Mouse (Mus musculus): ENCODE results near the gene Tmem104. TPM values are rescaled to one million over a fixed set of nuclear protein-coding genes. Genes with fewer than 3 reads are reported as not detected.
A peak's percentile ranks its signal among the peaks of the same experiment; 100 is the strongest.

Tmem104 gene
- polyA plus RNA-seq, 1 experiment from 2014 or later = 10.3 TPM

GRCm38 (mm10) chr11:115262954-115263353, 75.7 kb downstream of the Tmem104 start:
- H3K4me2 ChIP-seq (replicated peaks) = no peak overlapping the region
- H3K36me3 ChIP-seq = peaks cover 3% of the 10 kb centered on the region
- WGBS = 82% methylated on average over 11 of the region's 11 CpGs
- no peak overlapping the region for H3K9ac ChIP-seq (replicated peaks)
- H3K4me3 ChIP-seq (replicated peaks) = no peak overlapping the region
- H3K4me1 ChIP-seq (replicated peaks) = peaks cover 29% of the 10 kb centered on the region
- H3K27me3 ChIP-seq = peaks cover 99% of the 10 kb centered on the region
- no peak for ATAC-seq
- H3K27ac ChIP-seq = no peak overlapping the region
- no peaks in the 10 kb centered on the region for H3K9me3 ChIP-seq

DNA sequence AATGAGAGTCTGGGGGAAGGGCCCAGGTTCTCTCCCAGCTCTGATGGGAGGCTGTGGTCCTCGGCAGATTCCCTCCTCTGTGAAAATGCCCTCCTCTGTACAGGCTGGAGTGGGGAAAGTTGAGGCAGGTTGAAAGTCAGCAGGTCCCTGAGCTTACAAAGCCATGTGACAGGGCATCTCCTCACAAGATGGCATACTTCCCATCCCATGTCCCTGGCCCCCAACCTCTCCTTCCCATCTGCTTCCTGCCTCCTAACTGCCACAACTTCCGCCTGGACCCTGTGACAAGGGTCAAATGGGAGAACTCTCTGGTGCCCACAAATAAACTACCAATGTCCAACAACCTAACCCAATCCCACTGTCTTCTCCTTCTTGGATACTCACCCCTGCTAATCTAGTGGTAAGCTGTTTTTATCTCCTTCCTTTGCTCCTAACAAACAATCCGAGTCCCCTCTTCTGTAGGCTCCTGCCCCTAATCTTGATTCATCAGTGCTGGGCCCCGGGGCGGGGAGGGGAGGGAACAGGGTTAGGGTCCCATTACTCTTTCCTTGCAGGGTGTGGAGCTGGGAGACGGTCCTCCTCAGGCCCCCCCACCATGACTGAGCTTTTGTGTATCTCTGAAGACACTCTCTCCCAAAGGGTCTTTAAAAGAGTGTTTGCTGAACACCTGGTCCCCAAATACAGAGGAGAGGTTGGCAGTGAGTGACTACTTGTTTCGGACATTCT, 77.0 kb downstream of the Tmem104 start:
- peaks cover 25% of the 10 kb centered on the region for H3K4me1 ChIP-seq (replicated peaks)
- no peak overlapping the region for H3K4me3 ChIP-seq (replicated peaks)
- WGBS = 68% methylated on average over 7 of the region's 7 CpGs
- no peak overlapping the region for H3K9ac ChIP-seq (replicated peaks)
- peaks cover 17% of the 10 kb centered on the region for H3K36me3 ChIP-seq
- H3K27me3 ChIP-seq = peaks cover 99% of the 10 kb centered on the region
- no peaks in the 10 kb centered on the region for H3K9me3 ChIP-seq
- no peak overlapping the region for H3K4me2 ChIP-seq (replicated peaks)
- no peak overlapping the region for H3K27ac ChIP-seq
- ATAC-seq = no peak

GRCm38 (mm10) chr11:115264862-115265668, 77.8 kb downstream of the Tmem104 start:
- Histone ChIP-seq H3K4me2 (replicated peaks) (peak overlapping the region; percentile 51), H3K27ac (no peak overlapping the region), H3K9ac (replicated peaks) (no peak overlapping the region), H3K9me3 (no peaks in the 10 kb centered on the region), H3K27me3 (peaks cover 96% of the 10 kb centered on the region), H3K4me3 (replicated peaks) (peak overlapping the region; percentile 24), H3K4me1 (replicated peaks) (peaks cover 26% of the 10 kb centered on the region), H3K36me3 (peaks cover 21% of the 10 kb centered on the region)
- 0 out of 2 replicates have a peak, but pooled peaks have one; percentile 34 for ATAC-seq
- 6% methylated on average over 39 of the region's 39 CpGs for WGBS

DNA sequence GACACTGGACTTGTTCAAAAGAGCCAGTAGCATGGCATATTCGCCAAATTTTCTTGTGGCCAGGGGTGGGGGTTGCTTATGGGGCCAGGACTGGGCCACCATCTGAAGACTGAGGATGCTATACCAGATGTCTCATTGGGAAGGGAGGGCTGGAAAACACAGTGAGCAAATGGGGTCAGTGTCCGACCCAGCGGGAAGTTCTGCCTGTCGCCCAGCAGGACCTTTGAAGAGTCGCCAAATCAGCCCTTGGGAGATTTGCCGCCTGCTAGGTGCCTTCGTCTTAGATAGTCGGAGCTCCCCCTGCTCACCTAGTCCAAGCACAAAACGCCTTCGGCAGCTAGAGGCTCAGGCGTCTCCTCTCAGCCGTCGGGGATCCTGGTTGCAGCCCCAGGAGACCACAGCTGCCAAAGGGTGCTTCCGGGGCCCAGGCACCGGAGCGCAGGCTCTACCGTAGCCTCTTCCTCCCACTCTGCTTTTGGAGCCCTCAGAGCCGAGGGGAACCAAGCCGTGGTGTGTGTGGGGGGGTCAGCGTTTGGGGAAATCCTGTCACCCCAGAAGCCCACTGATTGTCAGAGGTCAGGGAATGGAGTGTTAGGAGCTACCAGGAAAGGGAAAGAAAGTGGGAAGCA, 78.6 kb downstream of the Tmem104 start:
- Histone ChIP-seq H3K27me3 (peaks cover 88% of the 10 kb centered on the region), H3K36me3 (peaks cover 21% of the 10 kb centered on the region), H3K4me2 (replicated peaks) (peak overlapping the region; percentile 54; the same call in 1 of the 2 replicates), H3K9me3 (no peaks in the 10 kb centered on the region), H3K4me1 (replicated peaks) (peaks cover 30% of the 10 kb centered on the region), H3K27ac (no peak overlapping the region), H3K9ac (replicated peaks) (no peak overlapping the region), H3K4me3 (replicated peaks) (no peak overlapping the region)
- no peak for ATAC-seq
- 3% methylated on average over 20 of the region's 20 CpGs for WGBS

DNA sequence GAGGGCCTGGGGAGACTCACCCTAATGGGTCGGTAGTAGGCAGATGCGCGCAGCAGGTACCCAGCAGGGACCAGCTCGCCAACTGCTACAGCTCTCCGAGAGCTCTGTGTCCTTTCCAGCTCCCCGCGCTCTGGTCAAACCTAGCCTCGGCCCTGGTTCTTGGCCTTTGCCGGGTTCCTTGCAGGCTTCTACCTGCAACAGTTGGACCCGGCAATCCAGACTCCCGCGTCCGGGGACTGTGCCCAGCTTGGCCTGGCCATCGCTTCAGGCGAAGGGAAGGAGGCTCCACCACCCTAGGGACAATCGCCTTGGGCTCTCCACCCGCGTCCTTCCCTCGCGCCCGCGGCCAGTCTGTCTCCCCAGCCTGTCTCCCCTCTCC, 79.1 kb downstream of the Tmem104 start:
- H3K4me2 ChIP-seq (replicated peaks) = peak overlapping the region; percentile 54
- under 1% methylated on average over 22 of the region's 22 CpGs for WGBS
- H3K9ac ChIP-seq (replicated peaks) = no peak overlapping the region
- no peaks in the 10 kb centered on the region for H3K9me3 ChIP-seq
- H3K4me3 ChIP-seq (replicated peaks) = peak overlapping the region; percentile 32
- peaks cover 30% of the 10 kb centered on the region for H3K4me1 ChIP-seq (replicated peaks)
- H3K27ac ChIP-seq = no peak overlapping the region
- H3K36me3 ChIP-seq = peaks cover 22% of the 10 kb centered on the region
- H3K27me3 ChIP-seq = peaks cover 83% of the 10 kb centered on the region
- ATAC-seq = no peak

DNA sequence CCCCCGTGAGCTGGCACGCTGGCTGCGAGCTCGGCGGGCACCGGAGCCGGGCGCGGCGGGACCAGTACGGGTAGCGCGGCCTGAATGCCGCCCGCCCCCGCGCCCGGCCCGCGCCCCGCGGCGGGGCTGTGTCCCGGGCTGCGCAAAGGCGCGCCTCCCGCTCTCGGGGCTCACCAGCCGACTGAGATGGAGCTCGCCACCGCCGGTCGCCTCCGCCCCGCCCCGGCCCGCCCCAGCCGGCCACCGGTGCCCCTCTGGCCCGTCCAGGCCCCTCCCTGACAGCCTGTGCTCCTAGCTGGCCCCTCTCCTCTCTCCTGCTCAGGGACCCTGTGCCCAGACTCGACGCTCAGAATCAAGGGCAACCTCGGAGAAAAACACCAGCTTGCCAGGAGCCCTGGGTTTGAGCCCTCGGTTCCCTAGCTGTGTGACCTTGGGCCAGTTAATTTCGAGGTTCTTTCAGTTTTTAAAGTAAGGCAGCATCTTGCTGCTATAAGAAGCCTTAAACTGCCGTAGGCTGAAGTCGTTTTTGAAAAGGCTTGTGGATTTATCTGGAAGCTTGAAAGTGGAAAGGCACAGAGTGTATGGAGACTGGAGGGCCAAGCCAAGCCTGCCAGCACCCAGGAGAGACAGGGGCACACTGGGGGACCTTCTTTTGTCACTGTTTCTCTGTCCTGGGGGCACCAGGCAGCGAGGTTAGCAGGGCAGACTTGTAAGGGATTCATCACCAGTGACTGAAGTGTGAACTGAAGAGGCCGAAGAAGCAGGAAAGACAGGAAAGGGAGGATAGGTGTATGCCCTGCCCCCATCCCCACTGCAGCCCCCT, 80.0 kb downstream of the Tmem104 start, which contains the start of gene Grin2c:
Grin2c (minus strand) TSS at position 183 of the 823 bp plus-strand sequence.
- peak within 1 kb of the TSS; percentile 32 for H3K4me3 ChIP-seq (replicated peaks)
- 6% methylated on average over 45 of the region's 50 CpGs for WGBS
- 0 out of 2 replicates have a peak within 1 kb of the TSS, but pooled peaks have one; percentile 19 for H3K9ac ChIP-seq (replicated peaks)
- H3K27me3 ChIP-seq = peaks cover 74% of the 10 kb centered on the region
- H3K27ac ChIP-seq = no peak within 1 kb of the TSS
- peak within 1 kb of the TSS; percentile 54 for H3K4me2 ChIP-seq (replicated peaks)
- ATAC-seq = no peak
- no peaks in the 10 kb centered on the region for H3K9me3 ChIP-seq
- peaks cover 29% of the 10 kb centered on the region for H3K36me3 ChIP-seq
- H3K4me1 ChIP-seq (replicated peaks) = peaks cover 30% of the 10 kb centered on the region

DNA sequence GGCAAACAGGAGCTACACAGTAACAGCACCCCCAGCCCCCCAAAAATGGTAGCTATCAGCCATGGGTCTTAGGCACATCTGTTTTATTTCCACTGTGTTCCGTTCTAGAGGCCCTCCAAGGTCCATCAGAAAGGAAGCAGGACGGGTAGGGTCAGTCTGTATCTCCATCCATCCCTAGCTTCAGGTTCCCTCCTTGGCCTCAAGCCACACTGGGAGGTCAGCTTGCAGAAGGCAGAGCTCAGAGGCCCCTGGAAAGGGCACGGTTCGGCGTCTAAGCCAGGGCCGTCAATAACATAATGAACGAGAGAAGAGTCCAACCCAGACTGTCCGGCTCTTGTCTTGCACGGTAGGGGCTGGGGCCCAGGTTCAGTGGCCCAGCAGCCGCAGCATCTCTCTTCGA, 80.7 kb downstream of the Tmem104 start:
- WGBS = 80% methylated on average over 11 of the region's 11 CpGs
- ATAC-seq = no peak
- Histone ChIP-seq H3K36me3 (peaks cover 29% of the 10 kb centered on the region), H3K27me3 (peaks cover 67% of the 10 kb centered on the region), H3K9me3 (no peaks in the 10 kb centered on the region), H3K9ac (replicated peaks) (no peak overlapping the region), H3K4me1 (replicated peaks) (peaks cover 30% of the 10 kb centered on the region), H3K4me3 (replicated peaks) (no peak overlapping the region), H3K4me2 (replicated peaks) (no peak overlapping the region), H3K27ac (no peak overlapping the region)

GRCm38 (mm10) chr11:115269330-115270066, 82.2 kb downstream of the Tmem104 start:
- WGBS = 89% methylated on average over 27 of the region's 27 CpGs
- H3K9ac ChIP-seq (replicated peaks) = no peak overlapping the region

DNA sequence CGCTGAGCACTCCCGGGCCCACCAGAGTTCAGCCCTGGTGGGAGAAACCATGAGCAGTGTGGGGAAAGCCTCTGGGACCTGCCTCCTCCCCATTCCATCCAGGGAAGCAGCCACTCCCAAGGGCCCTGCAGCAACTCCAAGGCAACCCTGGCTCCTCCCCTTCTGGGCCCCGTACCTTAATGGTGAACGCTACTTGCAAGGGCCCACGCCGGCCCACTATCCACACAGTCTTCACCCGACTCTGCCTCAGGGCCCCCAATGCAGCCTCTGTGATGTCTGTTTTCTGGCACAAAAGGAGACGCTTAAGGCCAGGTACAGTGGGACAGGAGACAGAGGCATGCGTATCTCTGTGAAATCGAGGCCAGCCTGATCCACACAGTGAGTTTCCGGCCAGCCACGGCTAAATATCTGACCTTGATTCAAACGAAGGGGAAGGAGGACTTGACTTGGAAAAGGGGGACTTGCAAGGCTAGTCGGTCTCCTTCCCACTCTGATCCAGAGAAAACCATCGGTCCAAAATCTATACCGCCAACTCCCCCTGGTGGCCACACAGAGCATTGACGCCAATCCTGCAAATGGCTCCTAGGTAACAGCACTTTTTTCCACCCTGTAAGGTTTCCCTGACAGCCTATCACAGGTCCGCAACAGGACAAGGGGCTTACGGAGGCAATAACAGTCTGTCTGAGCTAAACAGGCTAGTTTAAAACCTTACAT, 83.0 kb downstream of the Tmem104 start:
- Histone ChIP-seq H3K4me2 (replicated peaks) (no peak overlapping the region), H3K36me3 (peaks cover 29% of the 10 kb centered on the region), H3K9me3 (no peaks in the 10 kb centered on the region), H3K27ac (no peak overlapping the region), H3K4me1 (replicated peaks) (peaks cover 36% of the 10 kb centered on the region), H3K9ac (replicated peaks) (no peak overlapping the region), H3K27me3 (peaks cover 45% of the 10 kb centered on the region), H3K4me3 (replicated peaks) (no peak overlapping the region)
- 37% methylated on average over 19 of the region's 19 CpGs for WGBS
- ATAC-seq = peak; percentile 45; the same call in 1 of the 2 replicates

More at GRCm38 (mm10) chr11:115269330-115270066, 82.2 kb downstream of the Tmem104 start:
- Histone ChIP-seq H3K4me2 (replicated peaks) (no peak overlapping the region), H3K9me3 (no peaks in the 10 kb centered on the region), H3K4me3 (replicated peaks) (no peak overlapping the region), H3K27ac (no peak overlapping the region), H3K27me3 (peaks cover 53% of the 10 kb centered on the region), H3K4me1 (replicated peaks) (peaks cover 35% of the 10 kb centered on the region), H3K36me3 (peaks cover 29% of the 10 kb centered on the region)
- ATAC-seq = no peak

- no peak overlapping the region for H3K4me3 ChIP-seq (replicated peaks)
- peaks cover 36% of the 10 kb centered on the region for H3K4me1 ChIP-seq (replicated peaks)
- no peak overlapping the region for H3K4me2 ChIP-seq (replicated peaks)
- H3K9me3 ChIP-seq = no peaks in the 10 kb centered on the region
- H3K27ac ChIP-seq = no peak overlapping the region
- WGBS = 84% methylated on average over 9 of the region's 9 CpGs
- H3K36me3 ChIP-seq = peaks cover 29% of the 10 kb centered on the region
- peaks cover 37% of the 10 kb centered on the region for H3K27me3 ChIP-seq
- ATAC-seq = no peak
- no peak overlapping the region for H3K9ac ChIP-seq (replicated peaks)
Measured at GRCm38 (mm10) chr11:115271052-115271451, 83.8 kb downstream of the Tmem104 start.
